Mouse (Mus musculus): ENCODE results near the gene Osbpl5.

DNA sequence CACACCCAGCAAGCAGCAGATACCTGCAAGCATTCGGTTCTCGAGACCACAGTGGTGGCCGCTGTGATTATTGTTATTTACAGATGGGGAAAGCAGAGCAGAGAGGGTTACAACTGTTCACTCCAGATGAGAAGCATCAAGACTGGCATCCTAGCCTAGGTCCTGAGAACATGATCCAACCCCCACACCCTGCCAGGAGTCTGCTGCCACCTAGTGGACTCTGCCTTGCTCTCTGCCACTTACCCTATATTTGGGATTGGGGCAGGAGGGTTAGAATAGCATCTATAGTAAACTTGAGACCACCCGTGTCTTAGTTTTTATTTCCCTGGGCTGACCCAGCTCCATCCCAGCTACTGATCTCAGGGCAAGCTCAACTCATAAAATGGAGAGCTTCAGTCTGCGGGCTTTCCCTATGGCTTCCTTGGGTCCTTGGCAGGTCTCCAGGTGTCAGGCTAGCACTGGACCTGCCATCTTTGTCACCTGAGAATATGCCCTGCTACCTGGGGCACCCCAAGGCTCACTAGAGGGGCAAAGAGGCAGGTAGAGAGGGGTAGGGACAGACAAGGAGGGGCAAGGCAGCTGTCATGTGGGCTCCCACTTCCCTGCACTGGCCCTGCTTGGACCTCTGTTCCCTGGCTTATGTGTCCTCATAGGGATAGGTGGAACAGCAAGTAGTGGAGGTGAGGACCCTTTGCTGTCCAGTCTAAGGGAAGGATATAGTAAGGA lies 2.6 kb downstream of the Osbpl5 start:
- TF ChIP-seq HCFC1 (IDR thresholded peaks at IDR 0.05; ENCODE audit: borderline replicate concordance, insufficient read depth, low read length) (no peak), MAFK (IDR thresholded peaks at IDR 0.05; ENCODE audit: insufficient read depth, low read depth, low read length) (no peak), ZC3H11A (IDR thresholded peaks at IDR 0.05; ENCODE audit: borderline replicate concordance, low read depth, low read length) (no peak)

Measured in ES-E14 (cell line).